Mouse (Mus musculus) Patski (cell line): ENCODE measurements at regions not wholly inside any gene's neighbourhood (a gene's known extent, or its start where the extent isn't known, plus 50 kb on each side); places are given as distances from the start of the nearest gene placed in this dataset.

Experiments
- ATAC-seq: fragments of 100-300 bp; one replicate; pipeline ENCODE4 v1.8.0; 2021
- CTCF ChIA-PET: fragments of 350-600 bp; sonication (Branson Sonifier 250); formaldehyde crosslinking; loops from one replicate; lab custom pipeline; 2022; ENCODE audit warnings: inconsistent platforms; lab: Charles Lee
- POLR2A ChIA-PET: fragments of 350-600 bp; sonication (Branson Sonifier 250); formaldehyde crosslinking; loops from one replicate; lab custom pipeline; 2022; ENCODE audit warnings: antibody characterized with exemption, inconsistent platforms; lab: Charles Lee
- DNase-seq: peaks from one replicate; pipeline ENCODE4 v3.0.0-alpha.2; 2011; ENCODE audit warnings: low read depth, low spot score
- H3K27me3 ChIP-seq: fragments of 371-371 bp; one replicate; pipeline ENCODE4 v1.5.1; 2021
- CTCF ChIP-seq: fragments of 100-300 bp; IDR thresholded peaks from one replicate; pipeline ENCODE4 v1.5.1; 2021
- in situ Hi-C: fragments of 300-500 bp; cut with MboI; formaldehyde crosslinking; loops from 3 replicates; pipeline ENCODE4 v1.11.1; 2018; ENCODE audit warnings: low pct_unique_long_range_greater_than_20kb, mixed read lengths

DNA sequence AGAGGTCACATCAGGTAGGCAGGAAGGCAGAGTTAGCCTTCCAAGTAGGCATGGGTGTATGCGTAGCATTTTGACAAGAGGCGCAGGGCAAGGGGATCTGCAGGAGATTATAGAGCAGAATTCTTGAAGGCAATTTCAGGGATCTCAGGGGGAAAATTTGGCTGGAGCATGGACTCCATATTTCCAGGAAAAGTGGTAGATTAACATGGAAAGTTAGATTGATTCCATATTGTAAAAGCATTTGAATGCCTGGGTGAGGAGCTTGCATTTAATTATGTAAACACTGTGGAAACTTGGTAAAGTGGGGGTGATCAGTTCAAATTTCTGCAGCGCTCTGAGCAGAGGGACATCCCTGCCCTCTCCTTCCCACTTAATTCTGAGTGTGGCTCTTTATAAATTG, 146.7 kb downstream of the Pax3 start:
- ATAC-seq (no peak), DNase-seq (no peak)
- peaks cover 13% of the 10 kb centered on the region for H3K27me3 ChIP-seq
- in situ Hi-C loops, result no loop called here
- ChIA-PET CTCF (no interaction called here), POLR2A (no interaction called here)
- TF ChIP-seq CTCF, result no peak

DNA sequence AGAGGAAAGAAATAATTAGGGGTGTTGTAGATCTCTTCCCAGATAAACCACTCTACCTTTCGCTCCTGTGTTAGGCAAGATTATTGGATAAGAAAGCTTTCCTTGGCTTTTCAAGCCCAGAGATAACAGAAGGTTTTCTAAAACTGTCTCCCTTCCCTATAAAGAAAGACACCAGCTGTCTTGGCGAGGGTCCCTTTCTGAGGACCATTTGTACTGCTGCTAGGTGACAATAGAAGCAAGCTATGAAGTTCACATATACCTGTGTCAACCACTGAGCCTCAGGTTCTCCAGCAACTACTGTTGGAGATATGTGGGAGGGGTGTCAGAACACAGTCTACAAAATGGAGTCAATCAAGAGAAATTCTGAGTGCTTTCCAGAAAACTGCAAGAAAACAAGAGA, 164.6 kb downstream of the Pax3 start:
- ChIA-PET POLR2A (no interaction called here), CTCF (no interaction called here)
- peaks cover 3% of the 10 kb centered on the region for H3K27me3 ChIP-seq
- in situ Hi-C loops, result no loop called here
- ATAC-seq (no peak), DNase-seq (no peak)
- no peak for TF ChIP-seq CTCF

DNA sequence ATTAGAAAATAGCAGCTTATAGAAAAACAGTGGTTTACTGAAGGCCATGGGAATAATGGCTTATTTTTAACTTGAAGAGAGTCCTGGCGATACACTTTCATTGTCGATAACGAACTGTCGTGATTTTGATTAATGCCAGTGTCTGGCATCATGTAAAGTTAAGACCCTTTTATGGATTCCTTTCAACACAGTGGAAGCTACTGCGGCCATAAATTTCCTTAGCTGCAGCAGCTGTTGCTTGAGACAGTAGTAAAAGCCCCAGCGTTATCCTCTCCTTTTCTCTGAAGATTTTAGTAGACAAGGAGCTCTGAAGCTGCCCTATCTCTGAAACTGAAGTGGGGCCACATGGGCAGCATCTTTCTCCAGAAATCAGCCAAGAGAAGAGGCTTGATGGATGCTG, 175.2 kb downstream of the Pax3 start:
- CTCF ChIA-PET, result interaction anchor here (0.8 to 1.0 kb wide), 2 partner anchors 22 to 189 kb away, joined by 3 to 5 read pairs; no protein-coding TSS in a partner anchor
- in situ Hi-C loops, result no loop called here
- ATAC-seq (no peak), DNase-seq (no peak)
- POLR2A ChIA-PET, result no interaction called here
- peaks cover 45% of the 10 kb centered on the region for H3K27me3 ChIP-seq
- no peak for TF ChIP-seq CTCF

DNA sequence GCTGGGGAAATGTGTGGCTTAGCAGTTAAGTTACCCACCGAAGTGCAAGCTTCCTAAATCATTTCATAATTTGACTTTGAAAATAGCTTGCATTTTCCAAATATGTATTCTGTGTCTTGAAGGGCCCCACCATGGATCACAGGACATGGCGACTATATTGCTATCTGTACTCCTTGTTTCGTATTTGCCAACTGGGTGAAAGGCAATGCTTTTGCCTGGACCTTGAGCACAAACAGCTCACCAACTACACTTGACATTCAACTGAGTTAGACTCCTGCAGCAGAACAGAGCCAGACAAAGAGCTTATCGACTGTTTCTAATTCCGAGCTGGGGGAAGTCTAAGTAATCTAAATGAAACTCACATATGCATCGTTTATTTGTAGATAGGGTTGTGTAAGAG, 175.9 kb downstream of the Pax3 start:
- ATAC-seq, result no peak
- in situ Hi-C loops, result no loop called here
- no peak for TF ChIP-seq CTCF
- H3K27me3 ChIP-seq, result peaks cover 49% of the 10 kb centered on the region
- POLR2A ChIA-PET, result no interaction called here
- no peak for DNase-seq
- CTCF ChIA-PET, result interaction anchor here (1.0 kb wide), 1 partner anchor 23 kb away, joined by 5 read pairs; no protein-coding TSS in a partner anchor

DNA sequence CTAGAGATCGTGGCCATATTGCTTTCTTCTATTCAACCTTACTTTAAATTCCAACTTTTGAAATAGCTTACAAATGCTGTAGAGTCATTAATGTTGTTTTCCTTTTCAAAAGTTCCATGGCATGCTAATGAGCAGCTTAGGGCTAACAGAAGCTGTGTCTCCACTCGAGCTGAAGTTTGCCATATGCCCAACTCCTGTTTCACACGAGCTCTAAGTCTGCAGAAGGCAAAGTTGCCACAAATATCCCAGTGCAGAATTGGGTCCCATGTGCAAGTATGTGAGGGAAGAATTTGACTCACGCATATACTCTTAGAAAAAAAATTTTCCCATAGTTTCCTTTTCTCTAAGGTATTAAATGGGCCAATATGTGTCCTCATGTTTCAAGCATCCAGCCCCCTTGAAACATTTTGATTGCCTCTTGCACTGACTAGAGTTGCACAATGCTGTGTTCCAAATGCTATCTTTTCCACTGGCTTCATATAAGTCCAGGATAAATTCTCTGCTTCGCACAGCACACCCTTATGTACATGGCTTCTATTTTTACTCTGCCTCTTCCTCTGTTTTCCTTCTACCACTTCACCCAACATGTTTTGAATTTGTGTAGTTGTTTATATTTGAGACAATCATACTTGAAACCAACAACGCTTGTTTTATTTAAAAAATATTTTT, 178.9 kb downstream of the Pax3 start:
- in situ Hi-C loops, result no loop called here
- TF ChIP-seq CTCF, result no peak
- no peak for ATAC-seq
- DNase-seq, result no peak
- H3K27me3 ChIP-seq, result peaks cover 34% of the 10 kb centered on the region
- CTCF ChIA-PET, result no interaction called here
- POLR2A ChIA-PET, result no interaction called here

DNA sequence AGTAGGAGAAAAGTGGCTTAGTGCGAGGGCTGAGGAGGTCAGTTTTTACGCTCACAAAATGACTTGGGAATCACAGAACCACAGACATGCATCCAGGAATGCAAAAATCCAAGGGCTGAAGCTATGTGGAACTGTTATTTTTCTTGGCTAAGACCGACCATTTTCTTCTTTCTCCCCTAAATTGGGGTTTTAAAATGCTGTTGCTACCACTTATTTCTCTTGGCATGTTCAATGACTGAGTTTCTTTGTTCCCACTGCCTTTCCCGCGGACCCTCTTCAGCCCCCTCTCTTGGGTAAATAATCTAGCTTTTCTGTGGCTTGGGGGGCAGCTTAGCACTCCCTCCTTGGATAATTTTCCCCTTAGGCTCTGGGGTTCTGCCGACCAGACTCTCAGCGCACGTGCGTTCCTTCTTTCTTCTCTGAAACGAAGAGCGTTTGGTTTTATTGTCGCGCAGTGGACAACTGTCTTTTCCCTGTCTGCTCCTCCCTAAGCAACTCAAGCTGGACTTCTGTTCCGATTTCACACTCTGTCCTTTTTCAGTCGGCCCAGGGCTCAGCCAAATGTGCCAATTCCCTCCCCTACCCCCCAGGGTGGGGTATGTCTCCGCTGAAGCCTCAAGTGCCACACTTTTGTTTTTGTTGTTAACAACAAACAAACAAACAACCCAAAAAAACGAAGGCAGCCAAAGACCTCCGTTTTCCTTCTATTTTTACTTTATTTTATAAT, 180.2 kb downstream of the Pax3 start:
- TF ChIP-seq CTCF, result no peak
- DNase-seq (no peak), ATAC-seq (no peak)
- ChIA-PET POLR2A (no interaction called here), CTCF (no interaction called here)
- H3K27me3 ChIP-seq, result peaks cover 27% of the 10 kb centered on the region
- in situ Hi-C loops, result no loop called here

DNA sequence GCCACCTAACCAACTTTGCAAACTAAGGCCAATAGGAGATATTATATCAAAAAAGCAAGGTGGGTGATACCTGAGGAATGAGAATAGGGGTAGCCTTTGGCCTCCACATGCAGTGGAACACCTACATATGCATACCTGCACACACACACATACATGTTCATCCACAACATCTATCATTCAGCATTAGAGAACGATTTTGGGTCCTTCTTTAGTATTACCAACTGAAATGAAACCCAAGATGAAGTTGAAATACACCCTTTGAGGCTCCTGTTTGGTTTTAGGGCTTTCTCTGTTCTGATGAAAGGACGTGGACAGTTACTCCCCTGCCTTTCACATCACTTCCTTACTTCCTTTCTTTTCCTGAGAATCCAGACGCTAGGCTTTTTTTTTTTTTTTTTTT, 180.9 kb downstream of the Pax3 start:
- ChIA-PET CTCF (no interaction called here), POLR2A (no interaction called here)
- peaks cover 20% of the 10 kb centered on the region for H3K27me3 ChIP-seq
- DNase-seq (no peak), ATAC-seq (no peak)
- TF ChIP-seq CTCF, result no peak
- in situ Hi-C loops, result no loop called here

DNA sequence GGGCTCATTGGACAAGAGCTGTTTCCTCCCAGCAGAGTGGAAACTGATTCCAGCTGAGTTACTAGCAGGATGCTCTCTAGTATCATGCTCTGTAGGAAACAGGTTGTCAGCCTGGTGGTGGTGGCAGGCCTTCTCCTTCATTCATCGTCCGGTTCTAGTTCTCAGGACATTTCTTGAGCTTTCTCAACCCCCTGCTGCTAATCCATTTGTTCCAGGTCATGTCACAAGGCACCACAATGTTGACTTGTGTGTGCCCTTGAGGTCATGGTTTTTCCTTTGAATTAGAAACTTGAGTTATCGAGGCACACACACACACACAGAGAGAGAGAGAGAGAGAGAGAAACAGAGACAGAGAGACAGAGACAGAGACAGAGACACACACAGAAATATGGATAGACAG, 183.5 kb downstream of the Pax3 start:
- DNase-seq (peak; percentile 19), ATAC-seq (peak; percentile 35)
- CTCF ChIA-PET, result interaction anchor here (0.5 kb wide), 1 partner anchor 268 kb away, joined by 4 read pairs; no protein-coding TSS in a partner anchor
- POLR2A ChIA-PET, result no interaction called here
- in situ Hi-C loops, result no loop called here
- TF ChIP-seq CTCF, result no peak
- H3K27me3 ChIP-seq, result peaks cover 24% of the 10 kb centered on the region

DNA sequence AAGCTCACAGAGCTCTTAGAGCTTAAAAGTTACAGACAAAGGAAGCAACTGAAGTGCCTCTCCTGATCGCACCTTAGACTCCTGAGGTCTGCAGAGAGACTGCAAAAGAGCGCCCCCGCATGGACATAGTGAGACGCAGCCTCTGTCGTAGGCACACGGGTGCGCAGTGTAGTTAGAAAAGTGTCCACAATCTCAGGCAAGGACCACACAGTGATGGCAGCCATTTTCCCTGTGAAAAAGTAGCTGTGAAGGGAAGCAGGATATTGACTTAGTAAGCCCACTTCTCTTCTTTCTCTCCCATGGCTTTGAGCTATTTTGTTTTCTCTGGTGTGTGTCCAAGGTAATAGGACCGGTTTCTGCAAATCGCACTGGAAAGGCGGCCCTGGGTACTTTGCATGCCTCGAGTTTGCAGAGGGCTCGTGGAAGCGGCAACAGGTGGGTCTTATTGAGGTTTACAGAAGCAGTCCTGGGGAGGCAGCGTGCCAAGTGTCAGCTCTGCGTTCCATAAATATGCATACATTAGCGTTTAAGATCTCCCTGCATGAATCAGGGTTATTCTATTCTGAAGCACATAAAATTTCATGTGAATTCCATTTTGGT, 188.0 kb downstream of the Pax3 start:
- in situ Hi-C loops, result no loop called here
- ChIA-PET CTCF (no interaction called here), POLR2A (no interaction called here)
- peaks cover 22% of the 10 kb centered on the region for H3K27me3 ChIP-seq
- TF ChIP-seq CTCF, result peak; percentile 42
- DNase-seq, result no peak
- no peak for ATAC-seq

DNA sequence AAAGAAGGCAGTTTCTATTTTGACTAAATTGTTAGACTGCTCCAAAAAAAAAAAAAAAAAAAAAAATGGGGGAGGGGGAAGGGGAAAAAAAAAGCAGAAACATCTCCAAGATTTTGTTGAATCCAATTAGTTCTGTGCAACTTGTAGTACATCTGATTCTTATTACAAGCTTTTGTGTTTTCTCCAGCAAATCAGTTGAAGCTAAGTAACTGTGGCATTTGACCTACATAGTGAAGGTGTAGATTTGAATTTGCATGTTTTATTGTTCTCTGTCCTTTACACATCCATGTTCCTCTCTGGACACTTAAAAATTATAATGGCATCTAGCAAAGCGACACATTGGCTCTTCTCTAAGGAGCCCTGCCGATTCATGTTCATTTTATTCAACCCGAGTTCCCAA, 192.6 kb downstream of the Pax3 start:
- CTCF ChIA-PET, result no interaction called here
- DNase-seq (no peak), ATAC-seq (no peak)
- POLR2A ChIA-PET, result no interaction called here
- TF ChIP-seq CTCF, result no peak
- peaks cover 21% of the 10 kb centered on the region for H3K27me3 ChIP-seq
- in situ Hi-C loops, result no loop called here

DNA sequence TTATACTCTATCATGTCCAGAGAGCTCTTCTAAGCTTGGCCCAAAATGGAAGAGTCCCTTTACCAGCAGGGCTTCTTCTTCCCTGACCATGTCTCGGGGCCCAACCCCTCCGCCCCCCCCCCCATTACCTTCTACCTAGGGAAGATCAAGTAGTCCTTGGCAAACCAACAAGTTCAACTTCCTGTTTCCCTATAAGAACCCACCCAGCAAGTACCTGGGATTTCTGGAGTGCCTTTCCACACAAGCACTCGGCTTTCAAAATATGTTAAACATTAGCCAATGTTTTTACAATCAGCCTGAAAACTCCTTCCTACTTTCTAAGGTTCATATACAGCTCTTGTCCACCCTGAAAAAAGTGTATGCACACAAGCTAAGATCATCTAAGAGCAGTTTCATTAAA, 198.2 kb downstream of the Pax3 start:
- DNase-seq, result no peak
- in situ Hi-C loops, result no loop called here
- POLR2A ChIA-PET, result no interaction called here
- no peak for TF ChIP-seq CTCF
- CTCF ChIA-PET, result no interaction called here
- no peak for ATAC-seq
- peaks cover 6% of the 10 kb centered on the region for H3K27me3 ChIP-seq
